Mouse (Mus musculus) CD4-positive, CD25-positive, alpha-beta regulatory T cell, adult 4 months (primary cell): Measurements from ENCODE around the gene Fuca1. TPM values are rescaled to one million over a fixed set of nuclear protein-coding genes. Genes with fewer than 3 reads are reported as not detected.
A peak's percentile ranks its signal among the peaks of the same experiment; 100 is the strongest.

ENCODE experiments used
- ATAC-seq: one replicate; pipeline ENCODE4 v1.8.0; 2017
- polyA plus RNA-seq, 2 experiments: library from polyadenylated mRNA; unstranded; fragments of 100-300 nt; shearing (Covaris generic); gene quantifications; one replicate each; pipeline ENCODE4 v1.2.1; 2017

Fuca1 gene
- polyA plus RNA-seq, 2 experiments from 2014 or later = 83.9 to 95.9 TPM

GRCm38 (mm10) chr4:135985769-135986168 is 65.2 kb downstream of the Fuca1 start:
- no peak for ATAC-seq

- ATAC-seq = peak; percentile 7
Observed at GRCm38 (mm10) chr4:135986301-135986942, 65.9 kb downstream of the Fuca1 start.

GRCm38 (mm10) chr4:135986943-135987710 is 66.6 kb downstream of the Fuca1 start, which contains the start of gene Pithd1:
Gene Pithd1, minus strand, starts transcription at chr4:135987264.
- ATAC-seq = peak; percentile 85

- ATAC-seq = no peak
Observed at GRCm38 (mm10) chr4:135987714-135988113, 67.2 kb downstream of the Fuca1 start.

Other genes starting within 250 kb of the Fuca1 start
- not detected for gene Ifnlr1, start 234.4 kb upstream of the Fuca1 start, polyA plus RNA-seq
- gene Il22ra1, start 192.6 kb upstream of the Fuca1 start, polyA plus RNA-seq = not detected
- gene Myom3, start 161.0 kb upstream of the Fuca1 start, polyA plus RNA-seq = not detected
- 100 to 1,000 TPM; 195 to 208 TPM for gene Srsf10, start 65.0 kb upstream of the Fuca1 start, polyA plus RNA-seq
- 100 to 1,000 TPM; 206 to 221 TPM for gene Pnrc2, start 46.9 kb upstream of the Fuca1 start, polyA plus RNA-seq
- gene Cnr2, start 25.3 kb upstream of the Fuca1 start, polyA plus RNA-seq = 10 to 100 TPM in 1 of 2 experiments, 1 to 10 TPM in 1; 7.5 to 17.0 TPM
- gene Hmgcl, start 25.7 kb downstream of the Fuca1 start, polyA plus RNA-seq = 100 to 1,000 TPM in 1 of 2 experiments, 10 to 100 TPM in 1; 73.7 to 104 TPM
- gene Gale, start 43.0 kb downstream of the Fuca1 start, polyA plus RNA-seq = 10 to 100 TPM; 16.2 to 24.8 TPM
- 10 to 100 TPM; 63.0 to 72.0 TPM for gene Lypla2, start 51.9 kb downstream of the Fuca1 start, polyA plus RNA-seq
- gene Pithd1, start 66.5 kb downstream of the Fuca1 start, polyA plus RNA-seq = 1 to 10 TPM; 9.3 to 9.7 TPM
- 10 to 100 TPM; 44.5 to 58.9 TPM for gene Eloa, start 101.0 kb downstream of the Fuca1 start, polyA plus RNA-seq
- 1,000 to 10,000 TPM in 1 of 2 experiments, 100 to 1,000 TPM in 1; 954 to 1,576 TPM for gene Rpl11, start 132.7 kb downstream of the Fuca1 start, polyA plus RNA-seq
- gene Id3, start 222.8 kb downstream of the Fuca1 start, polyA plus RNA-seq = 100 to 1,000 TPM; 388 to 433 TPM